Mouse (Mus musculus) adrenal gland (tissue): Measurements from ENCODE around the gene Ugt1a5.

Source experiments
- intact Hi-C: fragments of 180-260 bp; cut with DNase I; formaldehyde crosslinking; loops from one replicate; pipeline ENCODE4 v1.15.1; 2025

The Ugt1a5 gene

GRCm38 (mm10) chr1:88195687-88196086 lies 29.9 kb downstream of the Ugt1a5 start:
- intact Hi-C loops = no loop called here

GRCm38 (mm10) chr1:88197443-88197842 lies 31.6 kb downstream of the Ugt1a5 start:
- intact Hi-C loops = no loop called here

GRCm38 (mm10) chr1:88199996-88200395 lies 34.2 kb downstream of the Ugt1a5 start:
- intact Hi-C loops = no loop called here

- intact Hi-C loops = no loop called here
These were observed 34.6 kb downstream of the Ugt1a5 start, which contains the start of gene Ugt1a2 for GRCm38 (mm10) chr1:88200456-88200855. TSS of gene Ugt1a2 (plus strand) at chr1:88200601.

GRCm38 (mm10) chr1:88205294-88205922 lies 39.6 kb downstream of the Ugt1a5 start, which contains the start of gene Dnajb3:
TSS of gene Dnajb3 (minus strand) at chr1:88205782.
- intact Hi-C loops = no loop called here

- intact Hi-C loops = no loop called here
These were observed 41.1 kb downstream of the Ugt1a5 start for GRCm38 (mm10) chr1:88206843-88207479.

- intact Hi-C loops = no loop called here
These were observed 46.0 kb downstream of the Ugt1a5 start, which contains the start of gene Ugt1a1 for GRCm38 (mm10) chr1:88211812-88212211. TSS of gene Ugt1a1 (plus strand) at chr1:88211959.

GRCm38 (mm10) chr1:88212341-88213045 lies 46.7 kb downstream of the Ugt1a5 start:
- intact Hi-C loops = no loop called here

- intact Hi-C loops = no loop called here
These were observed 47.2 kb downstream of the Ugt1a5 start for GRCm38 (mm10) chr1:88213061-88213460.

GRCm38 (mm10) chr1:88213766-88214461 lies 48.1 kb downstream of the Ugt1a5 start:
- intact Hi-C loops = no loop called here

- intact Hi-C loops = no loop called here
These were observed 48.7 kb downstream of the Ugt1a5 start for GRCm38 (mm10) chr1:88214462-88214952.

GRCm38 (mm10) chr1:88215466-88216380 lies 49.9 kb downstream of the Ugt1a5 start:
- intact Hi-C loops = no loop called here

GRCm38 (mm10) chr1:88216551-88216950 lies 50.7 kb downstream of the Ugt1a5 start:
- intact Hi-C loops = no loop called here

- intact Hi-C loops = no loop called here
These were observed 51.3 kb downstream of the Ugt1a5 start for GRCm38 (mm10) chr1:88217144-88217543.

- intact Hi-C loops = no loop called here
These were observed 51.8 kb downstream of the Ugt1a5 start for GRCm38 (mm10) chr1:88217576-88217975.

GRCm38 (mm10) chr1:88218051-88218450 lies 52.2 kb downstream of the Ugt1a5 start:
- intact Hi-C loops = no loop called here

- intact Hi-C loops = no loop called here
These were observed 52.8 kb downstream of the Ugt1a5 start for GRCm38 (mm10) chr1:88218591-88218990.

GRCm38 (mm10) chr1:88219054-88219453 lies 53.2 kb downstream of the Ugt1a5 start:
- intact Hi-C loops = no loop called here

GRCm38 (mm10) chr1:88220336-88220735 lies 54.5 kb downstream of the Ugt1a5 start:
- intact Hi-C loops = no loop called here

- intact Hi-C loops = no loop called here
These were observed 56.4 kb downstream of the Ugt1a5 start for GRCm38 (mm10) chr1:88222216-88222615.
